Mouse (Mus musculus) forebrain, embryonic 16.5 days (tissue): ENCODE data around the gene Fgfr2. TPM values are rescaled to one million over a fixed set of nuclear protein-coding genes. Genes with fewer than 3 reads are reported as not detected.
"Not testable (repeated sequence)": the region's sequence is repeated elsewhere in the genome, so short reads cannot be mapped to it uniquely, and the experiment has no call there.

ENCODE experiments used
- ATAC-seq: fragments of 200-750 bp; cut with Nextera tagmentation; 2 replicates; pipeline ENCODE4 v1.8.0; 2017; ENCODE audit warnings: mild to moderate bottlenecking, moderate library complexity
- H3K27ac ChIP-seq: fragments of 300-500 bp; sonication (generic); 2 replicates; pipeline ENCODE4 v1.5.1; 2014; ENCODE audit warnings: low read length, control low read depth
- H3K27me3 ChIP-seq: fragments of 300-500 bp; sonication (generic); replicated peaks from 2 replicates; pipeline ENCODE4 v1.6.1; 2014; ENCODE audit warnings: low read length; ENCODE audit not compliant: control insufficient read depth, insufficient read depth
- H3K36me3 ChIP-seq: fragments of 300-500 bp; sonication (generic); 2 replicates; pipeline ENCODE4 v1.6.1; 2014; ENCODE audit not compliant: control insufficient read depth, insufficient read depth
- H3K4me1 ChIP-seq: fragments of 300-500 bp; sonication (generic); replicated peaks from 2 replicates; pipeline ENCODE4 v1.6.1; 2014; ENCODE audit warnings: low read length; ENCODE audit not compliant: control insufficient read depth, insufficient read depth
- H3K4me2 ChIP-seq: fragments of 300-500 bp; sonication (generic); 2 replicates; pipeline ENCODE4 v1.6.1; 2014; ENCODE audit warnings: mild to moderate bottlenecking, low read length, control low read depth
- H3K4me3 ChIP-seq: fragments of 300-500 bp; sonication (generic); replicated peaks from 2 replicates; pipeline ENCODE4 v1.5.1; 2014; ENCODE audit warnings: mild to moderate bottlenecking, low read length, control low read depth
- H3K9ac ChIP-seq: fragments of 300-500 bp; sonication (generic); replicated peaks from 2 replicates; pipeline ENCODE4 v1.6.1; 2014; ENCODE audit warnings: low read depth, low read length, control low read depth
- H3K9me3 ChIP-seq: fragments of 300-500 bp; sonication (generic); 2 replicates; pipeline ENCODE4 v1.6.1; 2016; ENCODE audit warnings: low read length; ENCODE audit not compliant: control insufficient read depth
- WGBS: fragments of 180-500 bp; shearing (Covaris S2); extraction: QIAGEN DNeasy Blood & Tissue Kit; methylation state at CpG from one replicate; pipeline ENCODE4 v1.1.7; 2014; 5-methylcytosine and 5-hydroxymethylcytosine counted together
- polyA plus RNA-seq: library from polyadenylated mRNA; unstranded; fragments of >200 nt; fragmentation: Nextera tagmentation; extraction: Ambion mirVana; gene quantifications from 2 replicates; pipeline ENCODE4 v1.2.1, GENCODE M21; 2015

The Fgfr2 gene
- polyA plus RNA-seq, 1 experiment from 2014 or later = 39.2 TPM

- Histone ChIP-seq H3K36me3 (no peaks in the 10 kb centered on the region), H3K4me1 (peaks cover 7% of the 10 kb centered on the region; the same call in 1 of the 2 replicates), H3K9ac (no peak overlapping the region), H3K27me3 (no peaks in the 10 kb centered on the region), H3K4me2 (no peak overlapping the region), H3K4me3 (no peak overlapping the region), H3K9me3 (no peaks in the 10 kb centered on the region), H3K27ac (no peak overlapping the region)
- no peak for ATAC-seq
- 55% methylated on average over 4 of the region's 4 CpGs for WGBS
Measured at GRCm38 (mm10) chr7:132666516-132666915, 456.6 kb downstream of the Fgfr2 start.

- 6% methylated on average over 8 of the region's 8 CpGs for WGBS
- no peaks in the 10 kb centered on the region for H3K9me3 ChIP-seq
- no peak overlapping the region for H3K9ac ChIP-seq
- no peaks in the 10 kb centered on the region for H3K27me3 ChIP-seq
- no peak overlapping the region for H3K4me2 ChIP-seq
- no peak for ATAC-seq
- no peak overlapping the region for H3K27ac ChIP-seq
- H3K4me1 ChIP-seq = peaks cover 7% of the 10 kb centered on the region; the same call in 1 of the 2 replicates
- no peaks in the 10 kb centered on the region for H3K36me3 ChIP-seq
- H3K4me3 ChIP-seq = no peak overlapping the region
Measured at GRCm38 (mm10) chr7:132665664-132666382, 457.3 kb downstream of the Fgfr2 start.

- 56% methylated on average over 6 of the region's 6 CpGs for WGBS
- no peak overlapping the region for H3K4me2 ChIP-seq
- no peak overlapping the region for H3K4me3 ChIP-seq
- no peaks in the 10 kb centered on the region for H3K9me3 ChIP-seq
- H3K9ac ChIP-seq = no peak overlapping the region
- ATAC-seq = no peak
- no peaks in the 10 kb centered on the region for H3K36me3 ChIP-seq
- no peak overlapping the region for H3K27ac ChIP-seq
- H3K4me1 ChIP-seq = peaks cover 13% of the 10 kb centered on the region
- no peaks in the 10 kb centered on the region for H3K27me3 ChIP-seq
Measured at GRCm38 (mm10) chr7:132664815-132665214, 458.3 kb downstream of the Fgfr2 start.

GRCm38 (mm10) chr7:132662831-132663230, 460.3 kb downstream of the Fgfr2 start:
- H3K27ac ChIP-seq, H3K27me3 ChIP-seq, H3K4me3 ChIP-seq, H3K36me3 ChIP-seq, H3K9ac ChIP-seq, ATAC-seq, H3K9me3 ChIP-seq, H3K4me2 ChIP-seq: not testable (repeated sequence)
- H3K4me1 ChIP-seq = peaks cover 20% of the 10 kb centered on the region
- WGBS = 81% methylated on average over 6 of the region's 6 CpGs

- no peak overlapping the region for H3K27ac ChIP-seq
- H3K9me3 ChIP-seq = no peaks in the 10 kb centered on the region
- ATAC-seq = no peak
- H3K4me1 ChIP-seq = peaks cover 28% of the 10 kb centered on the region
- no peaks in the 10 kb centered on the region for H3K27me3 ChIP-seq
- H3K9ac ChIP-seq = no peak overlapping the region
- no peak overlapping the region for H3K4me3 ChIP-seq
- WGBS = 90% methylated on average over 7 of the region's 7 CpGs
- no peak overlapping the region for H3K4me2 ChIP-seq
- H3K36me3 ChIP-seq = no peaks in the 10 kb centered on the region
Measured at GRCm38 (mm10) chr7:132659633-132660032, 463.5 kb downstream of the Fgfr2 start.

GRCm38 (mm10) chr7:132658688-132659087, 464.5 kb downstream of the Fgfr2 start:
- Histone ChIP-seq H3K4me3 (no peak overlapping the region), H3K4me1 (peaks cover 28% of the 10 kb centered on the region), H3K27me3 (no peaks in the 10 kb centered on the region), H3K9me3 (no peaks in the 10 kb centered on the region), H3K27ac (no peak overlapping the region), H3K36me3 (no peaks in the 10 kb centered on the region), H3K4me2 (no peak overlapping the region), H3K9ac (no peak overlapping the region)
- 77% methylated on average over 5 of the region's 5 CpGs for WGBS
- ATAC-seq = no peak

- H3K4me2 ChIP-seq = no peak overlapping the region
- no peaks in the 10 kb centered on the region for H3K36me3 ChIP-seq
- H3K9ac ChIP-seq = no peak overlapping the region
- no peaks in the 10 kb centered on the region for H3K9me3 ChIP-seq
- H3K27ac ChIP-seq = no peak overlapping the region
- peaks cover 28% of the 10 kb centered on the region for H3K4me1 ChIP-seq
- no peak overlapping the region for H3K4me3 ChIP-seq
- 10% methylated on average over 9 of the region's 9 CpGs for WGBS
- no peaks in the 10 kb centered on the region for H3K27me3 ChIP-seq
- ATAC-seq = no peak
Measured at GRCm38 (mm10) chr7:132658058-132658450, 465.1 kb downstream of the Fgfr2 start.

GRCm38 (mm10) chr7:132657371-132658057, 465.6 kb downstream of the Fgfr2 start:
- no peak overlapping the region for H3K4me3 ChIP-seq
- H3K27me3 ChIP-seq = no peaks in the 10 kb centered on the region
- H3K36me3 ChIP-seq = no peaks in the 10 kb centered on the region
- H3K9ac ChIP-seq = no peak overlapping the region
- WGBS = 38% methylated on average over 14 of the region's 14 CpGs
- no peaks in the 10 kb centered on the region for H3K9me3 ChIP-seq
- ATAC-seq = no peak
- no peak overlapping the region for H3K27ac ChIP-seq
- H3K4me1 ChIP-seq = peaks cover 28% of the 10 kb centered on the region
- H3K4me2 ChIP-seq = no peak overlapping the region

- Histone ChIP-seq H3K27ac (no peak overlapping the region), H3K27me3 (no peaks in the 10 kb centered on the region), H3K36me3 (no peaks in the 10 kb centered on the region), H3K9ac (peak overlapping the region; percentile 1; the same call in 1 of the 2 replicates), H3K9me3 (no peaks in the 10 kb centered on the region), H3K4me2 (no peak overlapping the region), H3K4me3 (no peak overlapping the region), H3K4me1 (peaks cover 28% of the 10 kb centered on the region)
- ATAC-seq = peak; percentile 63
- 0% methylated on average over 3 of the region's 3 CpGs for WGBS
Measured at GRCm38 (mm10) chr7:132656548-132656947, 466.6 kb downstream of the Fgfr2 start.
